Mouse (Mus musculus): Measurements from ENCODE around the gene Clec4n. TPM values are rescaled to one million over a fixed set of nuclear protein-coding genes. Genes with fewer than 3 reads are reported as not detected.
"Not testable (repeated sequence)": the region's sequence is repeated elsewhere in the genome, so short reads cannot be mapped to it uniquely, and the experiment has no call there.

Gene Clec4n
- total RNA-seq (2021): 1 to 10 TPM; 1.7 to 2.2 TPM
- long read RNA-seq, experiment 1, partial matches to known transcripts: 0 of 8 reads
- long read RNA-seq, experiment 1, other reads (novel, unspliced or antisense): 1 of 8 reads
- long read RNA-seq, experiment 2, partial matches to known transcripts: 0 of 1 reads
- long read RNA-seq, experiment 2, other reads (novel, unspliced or antisense): 0 of 1 reads

GRCm38 (mm10) chr6:123229644-123230043, at the start of gene Clec4n:
Gene Clec4n (plus strand): TSS chr6:123229843.
- intact Hi-C loops (cut with DNase I): no loop called here
- no peak for DNase-seq

GRCm38 (mm10) chr6:123184862-123185261, 44.8 kb upstream of the Clec4n start:
- peak in 1 of 2 experiments; percentile 2 for DNase-seq
- intact Hi-C loops (cut with DNase I): not testable (repeated sequence)

- intact Hi-C loops (cut with DNase I): no loop called here
Observed at GRCm38 (mm10) chr6:123207187-123208076, 22.2 kb upstream of the Clec4n start.

GRCm38 (mm10) chr6:123208077-123208439, 21.6 kb upstream of the Clec4n start:
- intact Hi-C loops (cut with DNase I); DNase-seq: not testable (repeated sequence)

More at GRCm38 (mm10) chr6:123207187-123208076, 22.2 kb upstream of the Clec4n start:
- no peak for DNase-seq

GRCm38 (mm10) chr6:123211726-123212125, 17.9 kb upstream of the Clec4n start:
- intact Hi-C loops (cut with DNase I): no loop called here
- DNase-seq: no peak

- no peak for DNase-seq
- intact Hi-C loops (cut with DNase I): no loop called here
Observed at GRCm38 (mm10) chr6:123227519-123228166, 2.0 kb upstream of the Clec4n start.

GRCm38 (mm10) chr6:123231149-123231548, 1.5 kb downstream of the Clec4n start:
- intact Hi-C loops (cut with DNase I): no loop called here
- no peak for DNase-seq

GRCm38 (mm10) chr6:123237582-123237981, 7.9 kb downstream of the Clec4n start:
- intact Hi-C loops (cut with DNase I): no loop called here

GRCm38 (mm10) chr6:123244201-123244600, 14.6 kb downstream of the Clec4n start:
- intact Hi-C loops (cut with DNase I): no loop called here
- DNase-seq: no peak

More at GRCm38 (mm10) chr6:123237582-123237981, 7.9 kb downstream of the Clec4n start:
- DNase-seq: no peak

GRCm38 (mm10) chr6:123248862-123249261, 19.2 kb downstream of the Clec4n start:
- DNase-seq; intact Hi-C loops (cut with DNase I): not testable (repeated sequence)

- intact Hi-C loops (cut with DNase I): no loop called here
- no peak for DNase-seq
Observed at GRCm38 (mm10) chr6:123252735-123253134, 23.1 kb downstream of the Clec4n start.

- DNase-seq: no peak
- intact Hi-C loops (cut with DNase I): no loop called here
Observed at GRCm38 (mm10) chr6:123258946-123259345, 29.3 kb downstream of the Clec4n start.

- intact Hi-C loops (cut with DNase I): no loop called here
- no peak for DNase-seq
Observed at GRCm38 (mm10) chr6:123259889-123260603, 30.4 kb downstream of the Clec4n start.

GRCm38 (mm10) chr6:123260868-123261267, 31.2 kb downstream of the Clec4n start:
- intact Hi-C loops (cut with DNase I): no loop called here
- DNase-seq: no peak

GRCm38 (mm10) chr6:123261555-123262161, 32.0 kb downstream of the Clec4n start, which contains the start of gene Clec4d:
Gene Clec4d (plus strand): TSS chr6:123262111.
- DNase-seq: no peak
- intact Hi-C loops (cut with DNase I): no loop called here

- intact Hi-C loops (cut with DNase I): no loop called here
- no peak for DNase-seq
Observed at GRCm38 (mm10) chr6:123264194-123264593, 34.6 kb downstream of the Clec4n start.

- no peak for DNase-seq
- intact Hi-C loops (cut with DNase I): no loop called here
Observed at GRCm38 (mm10) chr6:123265809-123266208, 36.2 kb downstream of the Clec4n start.

- DNase-seq: no peak
- intact Hi-C loops (cut with DNase I): no loop called here
Observed at GRCm38 (mm10) chr6:123266945-123267344, 37.3 kb downstream of the Clec4n start.

GRCm38 (mm10) chr6:123279443-123279842, 49.8 kb downstream of the Clec4n start:
- DNase-seq: no peak
- intact Hi-C loops (cut with DNase I): no loop called here

- DNase-seq: no peak
- intact Hi-C loops (cut with DNase I): no loop called here
Observed at GRCm38 (mm10) chr6:123286311-123286710, 56.7 kb downstream of the Clec4n start.

Measured in heart, postnatal 14 days (tissue).